ENCODE assay signal across 18 mouse cellular contexts in the genomic region with DNA sequence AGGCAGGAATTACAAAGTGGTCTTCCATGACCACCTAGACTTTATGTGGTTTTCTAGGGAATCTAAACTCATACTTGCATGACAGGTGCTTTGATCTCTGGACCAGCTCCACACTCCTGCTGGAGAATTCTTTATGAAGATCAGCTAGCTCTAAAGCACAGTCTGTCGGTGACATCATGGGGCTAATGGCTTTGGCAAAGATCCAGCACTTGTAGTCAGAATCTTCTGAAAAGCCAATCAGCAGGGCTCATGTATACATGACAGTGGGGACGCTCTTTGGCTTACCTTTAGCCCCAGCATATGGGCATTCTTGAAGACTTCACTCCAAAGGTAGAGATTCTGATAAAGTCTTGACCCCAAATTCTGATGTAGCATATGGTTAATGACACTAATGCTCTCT.
DNase-seq lines count a peak whose midpoint lies in the region; ATAC-seq and TF ChIP-seq lines count a peak whose summit lies in the region.
"Had no signal": no experiment of that assay in that cellular context is flagged by ENCODE, and none has a peak within 500 bp of the region (broad histone marks: within the 10 kb centered on the region; RNA-seq: fewer than 3 reads in every experiment).

No protein-coding gene starts in this region.

- H3K27ac ChIP-seq in embryonic facial prominence, embryonic 11.5 days (replicated peaks; ENCODE audit: low read depth, low read length): no peak overlapping the region
- no peak overlapping the region for H3K27ac ChIP-seq in embryonic facial prominence, embryonic 10.5 days (replicated peaks)
- no peak overlapping the region for H3K27ac ChIP-seq in left cerebral cortex, adult 2 months
- H3K27ac ChIP-seq: forebrain, embryonic 10.5 days; kidney, embryonic 15.5 days; limb, embryonic 12.5 days; liver, embryonic 13.5 days; neural tube, embryonic 12.5 days had no signal

- H3K27me3 ChIP-seq in embryonic facial prominence, embryonic 11.5 days (ENCODE audit: control insufficient read depth, insufficient read depth, low read length): no peaks in the 10 kb centered on the region
- no peaks in the 10 kb centered on the region for H3K27me3 ChIP-seq in embryonic facial prominence, embryonic 10.5 days (replicated peaks; ENCODE audit: low read depth, poor library complexity, severe bottlenecking)
- H3K27me3 ChIP-seq: kidney, embryonic 15.5 days; limb, embryonic 12.5 days; liver, embryonic 13.5 days; neural tube, embryonic 12.5 days had no signal

- H3K4me3 ChIP-seq in embryonic facial prominence, embryonic 11.5 days (ENCODE audit: low read depth, low read length): no peak overlapping the region
- no peak overlapping the region for H3K4me3 ChIP-seq in embryonic facial prominence, embryonic 10.5 days
- no peak overlapping the region for H3K4me3 ChIP-seq in left cerebral cortex, adult 2 months
- H3K4me3 ChIP-seq: forebrain, embryonic 10.5 days; kidney, embryonic 15.5 days; limb, embryonic 12.5 days; liver, embryonic 13.5 days; neural tube, embryonic 12.5 days had no signal

- no peak for DNase-seq in embryonic facial prominence, embryonic 11.5 days (ENCODE audit: low spot score)
- no peak for DNase-seq in embryonic facial prominence, embryonic 10.5 days (ENCODE audit: low spot score)
- peak; percentile 50 for DNase-seq in left cerebral cortex, postnatal 4 days
- DNase-seq in left cerebral cortex, adult 2 months (ENCODE audit: extremely low spot score in 1 of 2, low spot score in 2 of 2): no peak
- DNase-seq in retina, postnatal 1 day: peak; percentile 44
- no peak for DNase-seq in retina, embryonic 14.5 days (ENCODE audit: low spot score)
- DNase-seq: adrenal gland, postnatal 25 days; gastrocnemius, postnatal 36 days; layer of hippocampus, adult 9-11 months; liver, embryonic 13.5 days; right cerebral cortex, postnatal 14 days; thymus, postnatal 36 days had no signal

- 0 out of 2 replicates have a peak, but pooled peaks have one; percentile 14 for ATAC-seq in embryonic facial prominence, embryonic 11.5 days (replicated peaks; ENCODE audit: insufficient number of reproducible peaks, low FRiP score, low TSS enrichment, low read depth)
- ATAC-seq in monocyte, adult 5-6 weeks (replicated peaks; ENCODE audit: insufficient number of reproducible peaks, low FRiP score, low TSS enrichment, poor library complexity, severe bottlenecking): no peak
- ATAC-seq: intestine, postnatal 0 days had no signal

- no peaks in the 10 kb centered on the region for H3K4me1 ChIP-seq in embryonic facial prominence, embryonic 11.5 days (ENCODE audit: control insufficient read depth, insufficient read depth, low read length)
- H3K4me1 ChIP-seq in embryonic facial prominence, embryonic 10.5 days: no peaks in the 10 kb centered on the region
- H3K4me1 ChIP-seq: forebrain, embryonic 10.5 days; kidney, embryonic 15.5 days; limb, embryonic 12.5 days; liver, embryonic 13.5 days; neural tube, embryonic 12.5 days had no signal

- no peaks in the 10 kb centered on the region for H3K9me3 ChIP-seq in embryonic facial prominence, embryonic 11.5 days (replicated peaks; ENCODE audit: control insufficient read depth, low read length)
- no peaks in the 10 kb centered on the region for H3K9me3 ChIP-seq in embryonic facial prominence, embryonic 10.5 days
- H3K9me3 ChIP-seq: forebrain, embryonic 10.5 days; kidney, embryonic 15.5 days; limb, embryonic 12.5 days; liver, embryonic 13.5 days; neural tube, embryonic 12.5 days had no signal

- no peak for TF ChIP-seq CTCF in left cerebral cortex, adult 2 months (IDR thresholded peaks at IDR 0.05)

- H3K36me3 ChIP-seq in embryonic facial prominence, embryonic 11.5 days (replicated peaks; ENCODE audit: control insufficient read depth, insufficient read depth, low read depth, low read length): no peaks in the 10 kb centered on the region
- H3K36me3 ChIP-seq in embryonic facial prominence, embryonic 10.5 days (replicated peaks): no peaks in the 10 kb centered on the region
- H3K36me3 ChIP-seq: forebrain, embryonic 10.5 days; kidney, embryonic 15.5 days; limb, embryonic 12.5 days; liver, embryonic 13.5 days; neural tube, embryonic 12.5 days had no signal

- intact Hi-C loops in left cerebral cortex, postnatal 4 days (cut with DNase I): no loop called here
- intact Hi-C loops in left cerebral cortex, adult 2 months (cut with DNase I): no loop called here

- H3K9ac ChIP-seq in embryonic facial prominence, embryonic 11.5 days (replicated peaks; ENCODE audit: low read length): no peak overlapping the region
- H3K9ac ChIP-seq: kidney, embryonic 15.5 days; limb, embryonic 12.5 days; liver, embryonic 13.5 days; neural tube, embryonic 12.5 days had no signal

- 78% methylated on average over 2 of the region's 2 CpGs for WGBS in embryonic facial prominence, embryonic 11.5 days
- 87% methylated on average over 2 of the region's 2 CpGs for WGBS in embryonic facial prominence, embryonic 10.5 days

- H3K4me2 ChIP-seq in embryonic facial prominence, embryonic 11.5 days (ENCODE audit: low read depth, low read length): no peak overlapping the region
- H3K4me2 ChIP-seq: kidney, embryonic 15.5 days; limb, embryonic 12.5 days; liver, embryonic 13.5 days; neural tube, embryonic 12.5 days had no signal

Comparison
In these comparisons a context has a peak if more than half of its experiments do, and no peak if none do; other contexts are left out.
1. DNase-seq: peak in left cerebral cortex, postnatal 4 days (single experiment) and retina, postnatal 1 day (single experiment); none in embryonic facial prominence, embryonic 11.5 days (single experiment), embryonic facial prominence, embryonic 10.5 days (single experiment), left cerebral cortex, adult 2 months (0 of 2) and retina, embryonic 14.5 days (single experiment).